Mouse (Mus musculus): ENCODE results near the gene Arhgap6.

- no peak for TF ChIP-seq POLR2A (IDR thresholded peaks at IDR 0.05; ENCODE audit: borderline replicate concordance, extremely low read depth, insufficient read depth, insufficient read length, poor library complexity, severe bottlenecking)
- no peak for TF ChIP-seq CTCF (IDR thresholded peaks at IDR 0.05; ENCODE audit: borderline replicate concordance, extremely low read depth, insufficient read depth, insufficient read length)
Observed at GRCm38 (mm10) chrX:168977776-168978175, 182.9 kb downstream of the Arhgap6 start.

Data from brain, embryonic 14.5 days (tissue).